Mouse (Mus musculus) liver, embryonic 11.5 days (tissue): ENCODE results near the gene Cd244a. TPM values are rescaled to one million over a fixed set of nuclear protein-coding genes. Genes with fewer than 3 reads are reported as not detected.

ENCODE experiments used
- ATAC-seq: fragments of 200-750 bp; cut with Nextera tagmentation; replicated peaks from 2 replicates; pipeline ENCODE4 v1.8.0; 2017; ENCODE audit warnings: moderate number of reproducible peaks, mild to moderate bottlenecking, moderate TSS enrichment, moderate library complexity; ENCODE audit not compliant: low FRiP score
- DNase-seq: peaks from one replicate; pipeline ENCODE4 v3.0.0-alpha.2; 2017; ENCODE audit warnings: low spot score
- H3K27ac ChIP-seq: fragments of 300-500 bp; sonication (generic); 2 replicates; pipeline ENCODE4 v1.5.1; 2014; ENCODE audit warnings: mild to moderate bottlenecking, low read depth, low read length, control low read depth
- H3K27me3 ChIP-seq: fragments of 300-500 bp; sonication (generic); replicated peaks from 2 replicates; pipeline ENCODE4 v1.6.1; 2014; ENCODE audit warnings: low read length, mixed read lengths; ENCODE audit not compliant: control insufficient read depth, insufficient read depth
- H3K36me3 ChIP-seq: fragments of 300-500 bp; sonication (generic); 2 replicates; pipeline ENCODE4 v1.6.1; 2014; ENCODE audit warnings: mild to moderate bottlenecking, low read length, moderate library complexity, mixed read lengths; ENCODE audit not compliant: control insufficient read depth, insufficient read depth
- H3K4me1 ChIP-seq: fragments of 300-500 bp; sonication (generic); replicated peaks from 2 replicates; pipeline ENCODE4 v1.6.1; 2014; ENCODE audit warnings: low read length, mixed read lengths; ENCODE audit not compliant: control insufficient read depth, insufficient read depth
- H3K4me2 ChIP-seq: fragments of 300-500 bp; sonication (generic); 2 replicates; pipeline ENCODE4 v1.6.1; 2014; ENCODE audit warnings: mild to moderate bottlenecking, control low read depth, moderate library complexity
- H3K4me3 ChIP-seq: fragments of 300-500 bp; sonication (generic); 2 replicates; pipeline ENCODE4 v1.5.1; 2014; ENCODE audit warnings: low read depth, low read length, control low read depth
- H3K9ac ChIP-seq: fragments of 300-500 bp; sonication (generic); 2 replicates; pipeline ENCODE4 v1.6.1; 2014; ENCODE audit warnings: low read depth, low read length, control low read depth
- H3K9me3 ChIP-seq: fragments of 300-500 bp; sonication (generic); 2 replicates; pipeline ENCODE4 v1.6.1; 2016; ENCODE audit warnings: low read length, inconsistent platforms, mixed read lengths; ENCODE audit not compliant: control insufficient read depth
- WGBS: fragments of 180-500 bp; shearing (Covaris S2); extraction: QIAGEN DNeasy Blood & Tissue Kit; methylation state at CpG from one replicate; pipeline ENCODE4 v1.1.7; 2014; 5-methylcytosine and 5-hydroxymethylcytosine counted together
- polyA plus RNA-seq: library from polyadenylated mRNA; unstranded; fragments of >200 nt; fragmentation: Nextera tagmentation; extraction: Ambion mirVana; gene quantifications from 2 replicates; pipeline ENCODE4 v1.2.1, GENCODE M21; 2014

Cd244a gene
- 0.63 and 0.82 TPM in 2 replicates for polyA plus RNA-seq

GRCm38 (mm10) chr1:171558898-171559297 is at the start of gene Cd244a:
TSS of gene Cd244a (plus strand) at chr1:171559193.
- no peak within 1 kb of the TSS for H3K9ac ChIP-seq
- ATAC-seq, result no peak
- H3K36me3 ChIP-seq, result no peaks in the 10 kb centered on the region
- no peaks in the 10 kb centered on the region for H3K27me3 ChIP-seq
- no peaks in the 10 kb centered on the region for H3K9me3 ChIP-seq
- no peaks in the 10 kb centered on the region; the same call in 1 of the 2 replicates for H3K4me1 ChIP-seq
- DNase-seq, result no peak
- H3K27ac ChIP-seq, result no peak within 1 kb of the TSS
- no peak within 1 kb of the TSS for H3K4me3 ChIP-seq
- WGBS, result 39% methylated on average over 4 of the region's 4 CpGs
- no peak within 1 kb of the TSS for H3K4me2 ChIP-seq

GRCm38 (mm10) chr1:171513234-171513633 is 45.8 kb upstream of the Cd244a start:
- DNase-seq (no peak), ATAC-seq (no peak)
- H3K36me3 ChIP-seq, result no peaks in the 10 kb centered on the region
- no peaks in the 10 kb centered on the region for H3K27me3 ChIP-seq
- no peaks in the 10 kb centered on the region for H3K9me3 ChIP-seq
- H3K27ac ChIP-seq, result no peak overlapping the region
- H3K4me3 ChIP-seq, result no peak overlapping the region
- no peaks in the 10 kb centered on the region for H3K4me1 ChIP-seq
- no peak overlapping the region for H3K9ac ChIP-seq
- H3K4me2 ChIP-seq, result no peak overlapping the region
- 83% methylated on average over 2 of the region's 2 CpGs for WGBS

GRCm38 (mm10) chr1:171513760-171514159 is 45.2 kb upstream of the Cd244a start:
- no peak overlapping the region for H3K4me2 ChIP-seq
- H3K9ac ChIP-seq, result no peak overlapping the region
- H3K36me3 ChIP-seq, result no peaks in the 10 kb centered on the region
- ATAC-seq (no peak), DNase-seq (no peak)
- H3K9me3 ChIP-seq, result no peaks in the 10 kb centered on the region
- H3K4me3 ChIP-seq, result no peak overlapping the region
- no peak overlapping the region for H3K27ac ChIP-seq
- H3K4me1 ChIP-seq, result no peaks in the 10 kb centered on the region
- H3K27me3 ChIP-seq, result no peaks in the 10 kb centered on the region
- 94% methylated on average over 1 of the region's 1 CpGs for WGBS

GRCm38 (mm10) chr1:171515039-171515438 is 44.0 kb upstream of the Cd244a start:
- 22% methylated on average over 1 of the region's 1 CpGs for WGBS
- no peak for ATAC-seq
- DNase-seq, result no peak
- no peaks in the 10 kb centered on the region for H3K36me3 ChIP-seq
- no peak overlapping the region for H3K9ac ChIP-seq
- H3K27me3 ChIP-seq, result no peaks in the 10 kb centered on the region
- no peaks in the 10 kb centered on the region for H3K9me3 ChIP-seq
- H3K27ac ChIP-seq, result no peak overlapping the region
- H3K4me2 ChIP-seq, result no peak overlapping the region
- H3K4me3 ChIP-seq, result no peak overlapping the region
- H3K4me1 ChIP-seq, result no peaks in the 10 kb centered on the region

DNA sequence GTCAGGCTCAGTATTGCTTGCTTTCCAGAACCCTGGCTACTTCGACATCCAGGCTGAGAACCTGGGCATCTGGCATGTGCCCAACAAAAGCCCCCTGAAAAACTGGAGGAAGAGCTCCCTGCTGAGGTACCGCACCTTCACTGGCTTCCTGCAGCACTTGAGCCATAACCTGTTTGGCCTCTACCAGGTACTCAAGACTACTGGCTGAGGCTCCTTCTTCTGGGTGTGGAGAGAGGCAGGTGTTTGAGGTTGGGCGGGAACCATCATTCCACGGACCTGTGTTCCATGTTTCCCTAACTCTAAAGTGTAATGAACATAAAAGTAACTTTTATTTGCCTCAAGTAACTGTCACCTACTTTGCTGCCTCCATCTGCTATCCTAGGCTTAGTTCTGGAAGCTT is 43.4 kb upstream of the Cd244a start:
- Histone ChIP-seq H3K4me2 (no peak overlapping the region), H3K4me1 (no peaks in the 10 kb centered on the region), H3K27me3 (no peaks in the 10 kb centered on the region), H3K36me3 (no peaks in the 10 kb centered on the region), H3K27ac (no peak overlapping the region), H3K9me3 (no peaks in the 10 kb centered on the region), H3K4me3 (no peak overlapping the region), H3K9ac (no peak overlapping the region)
- ATAC-seq (no peak), DNase-seq (no peak)
- WGBS, result 72% methylated on average over 4 of the region's 4 CpGs

- Histone ChIP-seq H3K27ac (no peak overlapping the region), H3K4me1 (no peaks in the 10 kb centered on the region), H3K9ac (no peak overlapping the region), H3K36me3 (no peaks in the 10 kb centered on the region), H3K4me2 (no peak overlapping the region), H3K9me3 (no peaks in the 10 kb centered on the region), H3K4me3 (no peak overlapping the region), H3K27me3 (no peaks in the 10 kb centered on the region)
- ATAC-seq (no peak), DNase-seq (no peak)
- WGBS, result 84% methylated on average over 4 of the region's 4 CpGs
Measured at GRCm38 (mm10) chr1:171531367-171531766, 27.6 kb upstream of the Cd244a start.

DNA sequence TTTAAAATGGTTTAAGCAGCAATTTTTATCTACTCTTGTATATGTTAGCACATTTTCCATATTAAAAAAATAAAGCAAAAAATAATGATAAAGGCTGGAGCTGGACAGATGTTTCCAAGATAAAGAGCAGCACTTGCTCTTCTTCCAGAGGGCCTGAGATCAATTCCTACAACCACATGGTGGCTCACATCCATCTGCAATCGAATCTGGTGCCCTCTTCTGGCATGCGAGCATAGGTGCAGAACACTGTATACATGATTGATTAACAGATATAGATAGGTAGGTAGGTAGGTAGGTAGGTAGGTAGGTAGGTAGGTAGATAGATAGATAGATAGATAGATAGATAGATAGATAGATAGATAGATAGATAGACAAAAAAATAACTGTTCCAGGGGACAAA is 26.2 kb upstream of the Cd244a start:
- no peak overlapping the region for H3K9ac ChIP-seq
- H3K27me3 ChIP-seq, result no peaks in the 10 kb centered on the region
- no peaks in the 10 kb centered on the region for H3K36me3 ChIP-seq
- 48% methylated on average over 2 of the region's 2 CpGs for WGBS
- no peaks in the 10 kb centered on the region for H3K4me1 ChIP-seq
- H3K4me3 ChIP-seq, result no peak overlapping the region
- H3K4me2 ChIP-seq, result no peak overlapping the region
- DNase-seq (no peak), ATAC-seq (no peak)
- H3K9me3 ChIP-seq, result no peaks in the 10 kb centered on the region
- H3K27ac ChIP-seq, result no peak overlapping the region

- Histone ChIP-seq H3K27ac (no peak overlapping the region), H3K27me3 (no peaks in the 10 kb centered on the region), H3K9me3 (peaks cover 6% of the 10 kb centered on the region; the same call in 1 of the 2 replicates), H3K4me3 (no peak overlapping the region), H3K4me2 (no peak overlapping the region), H3K9ac (no peak overlapping the region), H3K4me1 (no peaks in the 10 kb centered on the region), H3K36me3 (no peaks in the 10 kb centered on the region)
- ATAC-seq (no peak), DNase-seq (no peak)
Measured at GRCm38 (mm10) chr1:171534557-171534956, 24.4 kb upstream of the Cd244a start.

- whole genome bisulfite sequencing, result 86% methylated on average over 1 of the region's 1 CpGs
- ATAC-seq, result no peak
- Histone ChIP-seq H3K9me3 (peaks cover 6% of the 10 kb centered on the region; the same call in 1 of the 2 replicates), H3K27me3 (no peaks in the 10 kb centered on the region), H3K4me2 (no peak within 1 kb of the TSS), H3K36me3 (no peaks in the 10 kb centered on the region), H3K9ac (no peak within 1 kb of the TSS), H3K4me1 (no peaks in the 10 kb centered on the region), H3K27ac (no peak within 1 kb of the TSS), H3K4me3 (no peak within 1 kb of the TSS)
- DNase-seq, result no peak
Measured at GRCm38 (mm10) chr1:171535194-171535593, 23.8 kb upstream of the Cd244a start, which contains the start of gene Itln1. TSS of gene Itln1 (minus strand) at chr1:171535294.
